Mouse (Mus musculus) heart, adult 2 months (tissue): ENCODE data around the gene Ildr1. TPM values are rescaled to one million over a fixed set of nuclear protein-coding genes. Genes with fewer than 3 reads are reported as not detected.

Experiments used
- DNase-seq, 2 experiments: peaks; one replicate each; pipeline ENCODE4 v3.0.0; 2021
- H3K27ac ChIP-seq: fragments of 200-600 bp; 2 replicates; pipeline ENCODE4 v1.8.1; 2022
- H3K27me3 ChIP-seq: fragments of 200-500 bp; 2 replicates; pipeline ENCODE4 v1.6.1; 2012; ENCODE audit warnings: mild to moderate bottlenecking, low read length, inconsistent platforms, mixed read lengths; ENCODE audit not compliant: control insufficient read depth, insufficient read depth
- H3K36me3 ChIP-seq: fragments of 200-500 bp; 2 replicates; pipeline ENCODE4 v1.6.1; 2012; ENCODE audit warnings: low read length, inconsistent platforms; ENCODE audit not compliant: control insufficient read depth, insufficient read depth
- H3K4me1 ChIP-seq: fragments of 200-500 bp; 2 replicates; pipeline ENCODE4 v1.6.1; 2011; ENCODE audit warnings: low read length; ENCODE audit not compliant: control insufficient read depth, insufficient read depth
- H3K4me3 ChIP-seq: fragments of 200-600 bp; 2 replicates; pipeline ENCODE4 v1.8.1; 2022
- H3K79me2 ChIP-seq: fragments of 200-500 bp; replicated peaks from 2 replicates; pipeline ENCODE4 v1.6.1; 2012; ENCODE audit warnings: mild to moderate bottlenecking, inconsistent platforms, low read length, moderate library complexity, mixed read lengths; ENCODE audit not compliant: control insufficient read depth, insufficient read depth
- H3K9ac ChIP-seq: fragments of 200-500 bp; 2 replicates; pipeline ENCODE4 v1.6.1; 2012; ENCODE audit warnings: low read depth, mild to moderate bottlenecking, control low read depth, inconsistent platforms, low read length, mixed read lengths
- CTCF ChIP-seq: fragments of 200-600 bp; IDR thresholded peaks from 2 replicates; pipeline ENCODE4 v1.8.1; 2022; ENCODE audit warnings: antibody characterized with exemption, mild to moderate bottlenecking, moderate library complexity
- EP300 ChIP-seq: fragments of 200-500 bp; IDR thresholded peaks from 2 replicates; pipeline ENCODE4 v1.6.1; 2011; ENCODE audit warnings: low read depth, low read length, control low read depth; ENCODE audit not compliant: insufficient read depth
- POLR2A ChIP-seq: fragments of 200-500 bp; IDR thresholded peaks from 2 replicates; pipeline ENCODE4 v1.6.1; 2011; ENCODE audit warnings: mild to moderate bottlenecking, low read depth, low read length, control low read depth; ENCODE audit not compliant: insufficient read depth
- WGBS: fragments of 180-500 bp; shearing (Covaris S2); methylation state at CpG from one replicate; pipeline ENCODE4 v1.1.7; 2018; 5-methylcytosine and 5-hydroxymethylcytosine counted together
- intact Hi-C: fragments of 180-260 bp; cut with DNase I; formaldehyde crosslinking; loops from one replicate; pipeline ENCODE4 v1.15.1; 2025
- long read RNA-seq: library from polyadenylated mRNA; stranded (forward); transcript quantifications from one replicate; pipeline ENCODE4 v2.0.0, GENCODE M21; 2021
- polyA plus RNA-seq: library from polyadenylated mRNA; depleted of rRNA; stranded (reverse); fragments of >200 nt; gene quantifications from 2 replicates; pipeline ENCODE4 v1.2.3, GENCODE M21; 2012; rRNA removed
- total RNA-seq, 2 experiments: library from RNA; stranded (reverse); gene quantifications; 2 replicates each; pipeline ENCODE4 v1.2.3; 2021

Ildr1 gene
- total RNA-seq (not detected), polyA plus RNA-seq (0.06 and 0.86 TPM in 2 replicates)
- long read RNA-seq: 0 reads

DNA sequence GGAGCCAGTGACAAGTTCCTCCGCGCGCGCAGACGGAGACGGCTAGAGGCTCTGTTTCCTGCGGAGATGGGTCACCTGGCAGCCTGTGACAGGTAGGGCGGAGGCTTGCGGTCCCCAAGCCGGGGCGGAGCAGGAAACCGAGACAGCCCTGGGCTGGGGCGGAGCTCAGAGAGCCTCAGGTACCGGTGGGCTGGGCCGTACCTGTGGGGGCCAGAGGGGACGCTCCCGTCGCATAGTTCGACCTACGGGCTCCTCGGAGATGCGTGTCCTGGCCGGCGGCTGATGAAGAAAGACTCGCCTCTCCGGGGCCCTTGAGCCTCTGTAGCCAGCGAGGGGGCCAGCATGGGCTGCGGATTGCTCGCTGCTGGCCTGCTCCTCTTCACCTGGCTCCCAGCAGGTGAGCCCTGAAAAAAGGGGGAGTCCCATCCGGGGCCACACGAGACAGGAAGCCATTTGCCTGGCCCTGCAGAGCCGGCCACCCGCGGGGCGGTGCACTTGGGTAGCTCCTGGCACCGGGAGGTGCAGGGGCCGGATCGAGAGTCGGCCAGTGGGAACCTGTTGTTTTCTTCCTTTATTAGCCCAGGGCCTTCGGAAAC, at the start of gene Ildr1:
TSS of gene Ildr1 (plus strand) at position 161 of the 596 bp plus-strand sequence.
- Histone ChIP-seq H3K27me3 (peaks cover 2% of the 10 kb centered on the region; the same call in 1 of the 2 replicates), H3K4me3 (no peak within 1 kb of the TSS), H3K79me2 (no peaks in the 10 kb centered on the region), H3K4me1 (no peaks in the 10 kb centered on the region), H3K9ac (no peak within 1 kb of the TSS), H3K36me3 (no peaks in the 10 kb centered on the region), H3K27ac (no peak within 1 kb of the TSS)
- 4% methylated on average over 40 of the region's 40 CpGs for whole genome bisulfite sequencing
- TF ChIP-seq CTCF (no peak), POLR2A (no peak), EP300 (no peak)
- intact Hi-C loops: no loop called here
- peak in 1 of 2 experiments; percentile 28 for DNase-seq

DNA sequence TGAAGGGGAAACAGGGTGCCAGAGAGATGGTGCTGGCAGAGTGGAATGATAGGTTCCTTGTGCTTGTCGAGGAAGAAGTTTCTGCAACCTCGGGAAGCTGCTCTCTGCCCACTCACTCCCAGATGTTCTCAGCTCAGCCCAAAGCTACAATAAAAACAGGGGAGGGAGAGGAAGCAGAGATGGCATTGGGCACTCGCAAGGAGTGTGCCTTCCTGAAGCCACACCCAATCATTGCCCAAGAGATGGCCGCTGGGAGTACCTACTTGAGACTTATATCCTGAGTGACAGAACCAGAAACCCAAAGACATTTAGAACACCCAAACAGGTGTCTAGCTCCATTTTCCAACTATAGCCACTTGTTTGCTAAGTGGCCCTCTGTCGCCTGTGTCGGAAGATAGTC, 48.7 kb upstream of the Ildr1 start:
- 74% methylated on average over 6 of the region's 6 CpGs for WGBS
- Histone ChIP-seq H3K27ac (no peak overlapping the region), H3K27me3 (no peaks in the 10 kb centered on the region), H3K79me2 (no peaks in the 10 kb centered on the region), H3K9ac (no peak overlapping the region), H3K4me1 (no peaks in the 10 kb centered on the region), H3K4me3 (no peak overlapping the region), H3K36me3 (no peaks in the 10 kb centered on the region)
- DNase-seq: no peak
- TF ChIP-seq POLR2A (no peak), CTCF (no peak), EP300 (no peak)
- intact Hi-C loops: no loop called here

DNA sequence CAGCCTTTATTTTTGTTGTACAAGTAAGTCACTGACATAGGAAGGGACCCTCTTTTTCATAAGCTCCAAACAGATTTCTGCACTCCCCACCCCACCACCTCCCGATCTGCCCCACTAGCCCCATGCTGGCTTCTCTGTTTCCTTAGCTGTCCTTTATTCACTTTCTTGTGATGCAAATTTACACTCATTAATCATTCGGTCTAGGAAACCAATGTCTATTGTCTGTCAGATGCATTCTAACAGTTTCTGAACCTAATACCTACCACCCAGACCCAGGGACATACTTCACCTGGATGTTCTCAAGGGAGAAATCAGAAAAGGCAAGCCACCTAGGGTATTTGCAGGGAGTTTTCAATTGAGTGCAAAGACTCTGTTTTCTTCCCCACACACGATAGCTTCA, 44.5 kb upstream of the Ildr1 start:
- intact Hi-C loops: no loop called here
- no peak for DNase-seq
- no peak overlapping the region for H3K9ac ChIP-seq
- H3K79me2 ChIP-seq: no peaks in the 10 kb centered on the region
- no peak overlapping the region for H3K27ac ChIP-seq
- H3K27me3 ChIP-seq: no peaks in the 10 kb centered on the region
- H3K4me3 ChIP-seq: no peak overlapping the region
- no peaks in the 10 kb centered on the region for H3K36me3 ChIP-seq
- TF ChIP-seq EP300 (no peak), CTCF (no peak), POLR2A (no peak)
- no peaks in the 10 kb centered on the region for H3K4me1 ChIP-seq
- 68% methylated on average over 3 of the region's 3 CpGs for WGBS

- H3K4me3 ChIP-seq: no peak overlapping the region
- no peaks in the 10 kb centered on the region for H3K4me1 ChIP-seq
- no peaks in the 10 kb centered on the region for H3K79me2 ChIP-seq
- H3K27ac ChIP-seq: no peak overlapping the region
- no peaks in the 10 kb centered on the region for H3K36me3 ChIP-seq
- intact Hi-C loops: no loop called here
- no peaks in the 10 kb centered on the region for H3K27me3 ChIP-seq
- no peak for TF ChIP-seq POLR2A
- no peak for TF ChIP-seq EP300
- no peak for TF ChIP-seq CTCF
- no peak for DNase-seq
- WGBS: 75% methylated on average over 4 of the region's 4 CpGs
- no peak overlapping the region for H3K9ac ChIP-seq
Observed at GRCm38 (mm10) chr16:36650511-36650910, 43.3 kb upstream of the Ildr1 start.

DNA sequence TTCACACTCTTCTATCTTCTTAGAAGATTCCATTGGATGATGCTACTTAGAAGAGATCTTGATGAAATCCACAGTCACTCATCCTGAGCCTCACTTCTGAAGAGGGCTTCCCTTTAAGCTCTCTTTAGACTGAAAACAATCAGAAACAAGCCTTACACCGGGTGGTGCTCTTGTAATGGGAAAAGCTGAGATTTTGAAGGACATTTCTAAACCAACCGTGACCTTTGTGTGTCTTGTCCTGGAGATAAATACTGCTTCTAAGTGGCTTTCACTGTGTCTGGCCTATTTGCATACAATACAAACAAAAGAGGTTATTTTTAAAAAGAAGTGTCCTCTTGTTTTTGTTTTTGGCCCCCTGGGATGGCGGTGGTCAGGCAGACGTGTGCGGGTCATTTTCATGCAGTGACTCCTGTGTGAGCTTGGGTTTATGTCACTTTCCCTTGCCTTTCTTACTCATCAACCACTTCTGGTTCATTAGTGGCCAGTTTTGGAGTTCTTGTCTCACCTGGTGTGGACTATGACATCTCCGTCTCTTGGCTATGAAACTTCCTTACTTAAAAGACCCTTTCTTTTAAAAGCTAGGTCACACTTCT, 42.5 kb upstream of the Ildr1 start:
- TF ChIP-seq EP300 (no peak), CTCF (no peak), POLR2A (no peak)
- no peak for DNase-seq
- no peak overlapping the region for H3K9ac ChIP-seq
- H3K36me3 ChIP-seq: no peaks in the 10 kb centered on the region
- no peaks in the 10 kb centered on the region for H3K4me1 ChIP-seq
- no peak overlapping the region for H3K27ac ChIP-seq
- H3K4me3 ChIP-seq: no peak overlapping the region
- no peaks in the 10 kb centered on the region for H3K27me3 ChIP-seq
- intact Hi-C loops: no loop called here
- no peaks in the 10 kb centered on the region for H3K79me2 ChIP-seq
- WGBS: 62% methylated on average over 6 of the region's 6 CpGs

DNA sequence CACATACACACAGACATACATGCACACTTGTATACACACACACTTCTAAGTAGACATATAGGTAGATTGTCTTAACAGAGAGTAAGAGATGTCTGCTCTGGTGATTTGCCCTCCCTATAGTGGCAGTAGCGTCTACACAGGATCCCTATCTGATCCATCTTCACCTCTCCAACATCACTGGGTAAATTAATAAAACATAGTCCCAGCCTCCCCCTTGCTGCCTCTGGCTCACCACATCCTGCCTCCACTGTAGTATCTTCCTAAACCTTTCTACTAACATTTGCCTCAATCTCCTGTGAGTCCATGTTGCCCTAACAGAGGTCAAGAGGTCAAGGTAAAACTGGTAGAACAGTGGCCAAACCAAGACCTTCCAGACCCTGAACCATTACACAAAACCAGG, 38.6 kb upstream of the Ildr1 start:
- Histone ChIP-seq H3K4me3 (no peak overlapping the region), H3K9ac (no peak overlapping the region), H3K27me3 (no peaks in the 10 kb centered on the region), H3K4me1 (no peaks in the 10 kb centered on the region), H3K27ac (no peak overlapping the region), H3K79me2 (no peaks in the 10 kb centered on the region), H3K36me3 (no peaks in the 10 kb centered on the region)
- WGBS: 93% methylated on average over 1 of the region's 1 CpGs
- intact Hi-C loops: no loop called here
- TF ChIP-seq CTCF (no peak), EP300 (no peak)
- DNase-seq: no peak
